Mouse (Mus musculus): Measurements from ENCODE around the gene Nsd1. TPM values are rescaled to one million over a fixed set of nuclear protein-coding genes. Genes with fewer than 3 reads are reported as not detected.
"Not testable (repeated sequence)": the region's sequence is repeated elsewhere in the genome, so short reads cannot be mapped to it uniquely, and the experiment has no call there.

Gene Nsd1
- total RNA-seq (2021): 100 to 1,000 TPM; 153 to 156 TPM
- long read RNA-seq, partial matches to known transcripts: 1 of 21 reads
- long read RNA-seq, other reads (novel, unspliced or antisense): 19 of 21 reads

DNA sequence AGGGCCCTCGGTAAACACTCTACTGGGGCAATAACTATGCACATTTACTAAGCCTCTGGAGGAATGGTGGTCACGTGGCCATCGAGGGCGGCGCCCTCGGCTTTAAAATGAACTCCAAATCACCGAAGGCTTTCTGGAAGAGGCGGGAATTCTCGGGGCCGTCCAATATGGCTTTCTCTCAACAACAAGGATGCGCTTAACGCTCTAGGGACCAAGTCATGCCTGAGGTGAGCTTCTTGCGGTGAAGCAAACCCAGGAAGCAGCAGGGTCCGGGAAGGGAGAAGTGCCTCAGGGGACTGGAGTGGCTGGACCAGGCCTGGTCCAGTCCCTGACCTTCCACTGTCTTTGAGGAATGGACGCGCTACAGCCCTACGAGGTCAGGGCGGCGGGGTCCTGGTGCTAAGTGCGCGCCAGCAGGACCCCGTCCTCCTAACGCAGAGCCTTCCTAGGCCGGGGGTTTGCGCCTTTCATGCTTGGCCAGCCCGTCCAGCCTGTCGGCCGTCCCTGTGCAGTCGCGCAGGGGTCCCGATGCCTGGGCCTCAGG, at the start of gene Nsd1:
Gene Nsd1 (plus strand): TSS at position 134 of the 544 bp plus-strand sequence.
- DNase-seq (ENCODE audit: low spot score in 2 of 2): peak in 1 of 2 experiments; percentile 23

DNA sequence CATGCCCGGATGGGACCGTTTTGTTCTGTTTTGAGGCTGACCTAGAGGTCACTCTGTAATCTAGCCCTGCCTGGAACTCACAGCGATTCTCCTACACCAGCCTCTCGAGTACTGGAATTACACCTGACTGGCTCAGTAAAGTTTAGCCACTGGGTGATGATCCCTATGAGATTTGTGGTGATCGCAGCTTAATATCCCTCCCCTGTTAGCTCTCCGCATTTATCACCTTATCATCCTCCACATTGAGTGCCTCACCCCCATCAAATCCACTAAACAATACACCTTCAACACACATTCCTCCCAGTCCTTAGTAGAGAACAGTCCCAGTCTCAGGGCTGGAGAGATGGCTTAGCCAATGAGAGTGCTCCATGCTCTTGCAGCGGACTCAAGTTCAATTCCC, 47.2 kb upstream of the Nsd1 start:
- DNase-seq (ENCODE audit: low spot score in 2 of 2): no peak

DNA sequence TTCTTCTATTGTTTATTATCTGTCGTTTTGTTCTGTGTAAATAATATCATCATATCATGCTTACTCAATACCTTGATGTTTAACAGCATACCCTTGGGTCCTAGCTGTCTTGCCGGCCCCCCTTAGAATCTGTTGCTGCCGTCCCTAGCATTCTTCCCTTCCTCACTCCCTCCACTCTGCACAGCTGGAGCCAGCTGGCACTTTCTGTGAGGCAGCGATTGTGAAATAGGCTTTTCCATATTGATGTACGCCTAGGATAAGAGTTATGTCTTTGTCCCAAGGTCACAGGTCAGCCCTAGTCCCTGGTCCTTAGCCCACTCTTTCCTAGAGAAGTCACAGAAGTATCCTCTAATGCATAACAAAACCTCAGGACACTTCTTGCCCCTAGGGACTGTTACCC, 46.0 kb upstream of the Nsd1 start:
- no peak for DNase-seq (ENCODE audit: low spot score in 2 of 2)

DNA sequence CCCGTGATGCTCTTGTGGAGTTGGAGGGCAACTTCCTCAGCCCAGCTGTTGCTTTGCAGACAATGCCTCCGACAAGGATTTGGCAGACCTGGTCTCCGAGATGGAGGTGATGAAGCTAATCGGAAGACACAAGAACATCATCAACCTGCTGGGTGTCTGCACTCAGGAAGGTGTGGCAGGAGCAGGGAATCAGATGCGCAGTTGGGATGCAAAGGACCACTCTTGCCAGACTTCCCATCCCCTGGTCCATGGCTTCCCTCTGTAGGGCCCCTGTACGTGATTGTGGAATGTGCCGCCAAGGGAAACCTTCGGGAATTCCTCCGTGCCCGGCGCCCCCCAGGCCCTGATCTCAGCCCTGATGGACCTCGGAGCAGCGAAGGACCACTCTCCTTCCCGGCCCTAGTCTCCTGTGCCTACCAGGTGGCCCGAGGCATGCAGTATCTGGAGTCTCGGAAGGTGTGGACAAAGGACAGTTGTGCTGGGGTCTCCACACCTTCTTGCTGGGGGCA, 43.7 kb upstream of the Nsd1 start:
- DNase-seq (ENCODE audit: low spot score in 2 of 2): no peak

DNA sequence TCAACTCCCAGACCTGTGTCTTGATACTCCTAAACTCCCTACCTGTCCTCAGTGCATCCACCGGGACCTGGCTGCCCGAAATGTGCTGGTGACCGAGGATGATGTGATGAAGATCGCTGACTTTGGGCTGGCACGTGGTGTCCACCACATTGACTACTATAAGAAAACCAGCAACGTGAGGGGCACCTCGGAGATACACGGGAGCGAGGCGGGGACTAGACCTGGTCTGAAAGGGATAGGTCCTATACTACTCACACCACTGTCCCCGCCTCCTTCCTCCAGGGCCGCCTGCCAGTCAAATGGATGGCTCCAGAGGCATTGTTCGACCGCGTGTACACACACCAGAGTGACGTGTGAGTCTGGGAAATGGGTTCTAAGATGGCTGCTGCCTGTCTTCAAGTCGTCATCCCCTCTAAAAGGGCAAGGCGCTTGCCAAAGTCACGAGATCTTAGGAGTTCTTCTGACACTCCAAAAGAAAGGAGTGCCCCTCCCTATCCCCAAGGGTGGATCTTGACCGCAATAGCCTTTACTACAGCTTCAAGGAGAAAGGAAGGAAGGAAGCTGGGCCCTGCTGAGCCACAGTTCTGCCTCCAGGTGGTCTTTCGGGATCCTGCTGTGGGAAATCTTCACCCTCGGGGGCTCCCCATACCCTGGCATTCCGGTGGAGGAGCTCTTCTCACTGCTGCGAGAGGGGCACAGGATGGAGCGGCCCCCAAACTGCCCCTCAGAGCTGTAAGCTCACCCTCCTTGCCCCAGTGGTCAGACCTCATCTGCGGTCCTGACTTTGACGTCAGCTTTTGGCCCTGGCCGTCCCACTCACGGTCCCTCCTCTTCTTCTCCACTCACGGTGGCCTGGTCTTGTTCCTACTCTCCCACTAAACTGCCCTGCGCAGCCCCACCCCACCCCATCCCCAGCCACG, 42.5 kb upstream of the Nsd1 start:
- DNase-seq (ENCODE audit: low spot score in 2 of 2): no peak

DNA sequence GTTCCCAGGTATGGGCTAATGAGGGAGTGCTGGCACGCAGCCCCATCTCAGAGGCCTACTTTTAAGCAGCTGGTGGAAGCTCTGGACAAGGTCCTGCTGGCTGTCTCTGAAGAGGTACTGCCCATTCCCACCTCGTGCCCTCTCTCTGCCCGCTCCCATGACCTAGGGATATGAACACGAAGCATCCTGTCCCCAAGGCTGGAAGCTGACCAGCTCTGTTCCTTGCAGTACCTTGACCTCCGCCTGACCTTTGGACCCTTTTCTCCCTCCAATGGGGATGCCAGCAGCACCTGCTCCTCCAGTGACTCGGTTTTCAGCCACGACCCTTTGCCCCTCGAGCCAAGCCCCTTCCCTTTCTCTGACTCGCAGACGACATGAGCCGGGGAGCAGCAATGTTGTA, 41.8 kb upstream of the Nsd1 start:
- no peak for DNase-seq (ENCODE audit: low spot score in 2 of 2)

DNA sequence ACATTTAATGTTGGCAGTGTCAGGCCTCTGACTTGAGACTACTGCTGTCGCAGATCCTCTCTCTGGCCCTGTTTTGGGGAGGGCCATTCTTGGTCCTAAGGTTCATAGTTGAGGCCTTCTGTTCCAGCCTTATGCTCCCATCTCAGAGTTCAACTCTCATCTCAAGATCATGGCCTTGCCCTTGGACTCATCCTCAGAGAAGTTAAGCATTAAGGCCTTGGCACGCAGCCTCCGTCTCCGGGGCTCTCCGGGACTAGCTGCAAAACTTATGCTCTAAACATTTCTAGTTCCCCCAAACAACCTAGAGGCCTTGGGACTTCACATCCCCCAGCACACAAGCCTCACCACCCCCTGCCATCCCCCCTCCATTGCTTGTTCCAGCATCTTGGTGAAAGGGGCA, 41.3 kb upstream of the Nsd1 start:
- no peak for DNase-seq (ENCODE audit: low spot score in 2 of 2)

DNA sequence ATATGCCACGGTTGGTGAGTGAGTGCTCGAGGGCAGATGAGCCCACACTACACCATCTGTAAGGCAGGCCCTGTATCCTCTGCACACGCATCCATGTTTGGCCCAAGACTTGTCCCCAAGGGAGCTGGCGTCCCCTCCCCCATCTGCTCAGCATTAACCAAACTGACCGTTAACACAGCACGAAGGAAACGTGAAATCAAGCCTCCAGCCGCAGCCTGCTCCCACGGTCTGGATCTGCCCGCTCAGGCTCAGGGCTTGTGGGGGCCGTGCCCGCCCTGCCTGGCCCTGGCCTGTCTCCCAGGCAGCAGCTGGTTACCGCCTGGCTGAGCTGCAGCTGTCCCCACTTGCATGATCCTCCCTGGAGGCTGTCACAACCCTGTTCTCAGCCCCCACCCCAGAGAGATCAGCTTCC, 40.6 kb upstream of the Nsd1 start:
- DNase-seq (ENCODE audit: low spot score in 2 of 2): peak; percentile 59 to 68

DNA sequence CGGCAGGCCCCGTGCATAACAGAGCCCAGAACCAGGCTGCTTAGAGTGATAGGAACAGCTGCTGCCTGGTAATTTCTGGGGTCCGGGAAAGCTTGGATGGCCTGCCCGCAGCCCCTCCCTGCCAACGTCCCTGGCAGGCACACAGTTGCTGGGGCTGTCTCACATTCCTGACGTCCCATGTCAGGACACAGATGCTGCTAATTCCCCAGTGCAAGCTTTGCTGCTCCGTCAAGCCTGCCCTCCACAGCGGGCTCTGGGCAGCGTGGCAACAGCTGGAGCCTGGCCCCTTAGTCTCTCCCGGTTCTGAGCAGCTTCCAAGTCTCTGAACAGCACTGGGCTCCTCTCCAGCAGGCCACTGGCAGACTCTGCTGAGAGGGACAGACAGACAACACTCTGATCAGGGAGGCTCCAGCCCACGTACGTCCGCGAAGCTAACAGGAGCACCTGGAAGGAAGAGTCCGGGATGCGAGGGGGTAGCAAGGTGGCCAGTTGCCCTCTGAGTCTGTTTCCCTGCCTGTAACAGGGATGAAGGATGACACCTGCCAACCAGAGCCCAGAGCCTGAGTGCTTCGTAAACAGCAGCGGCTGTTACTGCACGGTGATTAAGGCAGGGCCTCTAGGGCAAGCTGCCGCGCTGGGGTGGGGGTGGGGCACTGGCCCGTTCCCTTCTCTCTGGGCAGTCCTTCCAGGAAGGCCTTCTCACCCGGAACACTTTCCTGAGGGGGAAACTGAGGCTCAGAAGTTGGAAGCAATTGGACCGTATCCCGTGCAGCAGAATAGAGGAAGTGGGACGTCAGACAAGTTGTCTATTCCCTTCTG, 37.9 kb upstream of the Nsd1 start:
- peak; percentile 72 for DNase-seq (ENCODE audit: low spot score in 2 of 2)

DNA sequence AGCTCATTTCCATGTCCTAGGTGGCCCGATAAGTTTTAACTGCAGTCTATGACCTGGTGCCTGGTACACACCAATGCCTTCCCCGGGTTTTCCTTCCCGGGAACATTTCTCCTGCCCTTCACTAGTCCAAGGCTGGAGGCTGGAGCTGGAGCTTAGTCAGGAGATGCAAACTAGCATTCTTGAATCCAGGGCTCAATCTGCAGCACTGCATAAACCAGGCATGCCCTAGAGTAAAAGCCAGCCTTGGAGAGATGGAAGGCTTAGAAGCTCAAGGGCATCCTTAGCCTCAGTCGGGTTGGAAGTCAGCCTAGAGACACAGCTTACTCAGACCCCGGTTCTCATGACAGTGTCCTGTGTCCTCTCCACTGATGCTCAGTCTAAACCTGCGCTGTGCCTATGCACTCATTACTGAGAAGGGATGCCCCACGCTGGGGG, 37.2 kb upstream of the Nsd1 start:
- DNase-seq (ENCODE audit: low spot score in 2 of 2): no peak

DNA sequence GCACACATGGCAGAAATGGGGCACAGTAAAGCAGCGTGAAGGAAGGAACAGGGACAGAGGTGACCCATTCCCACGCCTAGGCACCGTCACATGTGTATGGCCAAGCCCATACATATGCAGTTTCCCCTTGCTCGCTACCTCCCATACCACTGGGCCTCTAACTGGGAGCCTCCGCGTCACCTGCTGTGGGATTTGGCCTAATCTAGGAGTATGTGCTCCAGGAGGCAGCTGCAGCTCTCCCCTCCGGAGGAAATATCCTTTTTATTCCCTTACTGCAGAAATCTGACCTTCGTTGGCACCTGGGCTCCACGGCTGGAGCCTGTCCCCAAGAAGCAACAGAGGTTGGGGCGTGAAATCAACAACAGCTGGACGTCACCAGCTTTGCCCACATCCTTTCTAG, 35.2 kb upstream of the Nsd1 start:
- DNase-seq (ENCODE audit: low spot score in 2 of 2): no peak

DNA sequence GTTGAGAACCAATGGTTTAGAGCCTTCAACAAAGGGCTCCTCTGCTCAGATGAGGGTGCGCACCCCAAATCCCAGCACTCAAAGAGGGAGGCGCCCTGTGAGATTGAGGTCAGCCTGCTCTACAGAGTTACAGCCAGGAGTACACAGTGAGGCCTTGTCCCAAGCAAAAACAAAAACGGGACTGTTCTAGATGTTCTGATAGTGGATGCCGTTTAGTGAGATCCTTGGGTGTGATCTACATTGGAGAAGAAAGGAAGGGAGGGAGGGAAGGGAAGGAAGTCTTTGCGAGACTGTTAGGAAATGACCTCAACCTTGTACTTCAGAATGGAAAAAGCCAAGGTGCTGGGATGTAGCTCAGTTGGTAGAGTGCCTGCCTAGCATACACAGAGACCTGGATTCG, 33.3 kb upstream of the Nsd1 start:
- DNase-seq (ENCODE audit: low spot score in 2 of 2): no peak

DNA sequence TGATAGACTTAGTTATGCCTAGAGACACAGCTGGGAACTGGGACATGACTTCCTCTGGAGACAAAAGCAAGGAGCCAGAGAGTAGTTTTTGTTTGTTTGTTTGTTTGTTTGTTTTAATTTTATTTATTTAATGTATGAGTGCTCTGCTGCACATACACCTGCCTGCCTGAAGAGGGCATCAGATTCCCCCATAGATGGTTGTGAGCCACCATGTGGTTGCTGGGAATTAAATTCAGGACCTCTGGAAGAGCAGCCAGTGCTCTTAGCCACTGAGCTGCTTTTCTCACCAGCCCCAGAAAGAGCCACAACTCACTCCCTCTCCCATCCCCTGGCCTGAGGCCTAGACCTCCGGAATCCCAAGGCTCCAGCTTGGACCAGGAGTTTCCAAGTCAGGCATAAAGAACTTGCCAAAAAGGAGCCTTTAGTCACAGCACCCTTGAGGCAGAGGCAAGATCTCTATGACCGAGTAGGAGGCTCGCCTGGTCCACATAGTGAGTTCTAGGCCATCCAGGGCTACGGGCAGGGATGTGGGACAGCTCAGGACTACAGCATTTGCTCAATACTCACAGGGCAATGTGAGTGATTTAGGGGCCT, 31.6 kb upstream of the Nsd1 start:
- no peak for DNase-seq (ENCODE audit: low spot score in 2 of 2)

DNA sequence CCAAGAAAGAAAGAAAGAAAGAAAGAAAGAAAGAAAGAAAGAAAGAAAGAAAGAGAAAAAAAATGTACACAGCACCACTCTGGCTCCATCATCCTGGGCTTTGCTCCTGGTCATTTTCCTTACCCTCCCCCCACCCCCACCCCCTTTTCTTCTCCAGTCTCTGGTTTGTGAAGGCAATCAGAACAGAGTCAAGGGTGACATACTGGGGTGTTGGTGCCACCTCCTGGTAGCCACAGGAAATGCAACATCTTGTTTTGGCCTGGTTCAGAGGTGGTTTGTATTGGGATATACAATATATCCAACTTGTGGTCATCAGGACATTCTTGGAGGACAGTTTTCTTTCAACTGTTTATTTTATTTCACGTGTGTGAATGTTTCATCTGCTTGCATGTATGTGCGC, 31.0 kb upstream of the Nsd1 start:
- DNase-seq (ENCODE audit: low spot score in 2 of 2): peak; percentile 83 to 85

DNA sequence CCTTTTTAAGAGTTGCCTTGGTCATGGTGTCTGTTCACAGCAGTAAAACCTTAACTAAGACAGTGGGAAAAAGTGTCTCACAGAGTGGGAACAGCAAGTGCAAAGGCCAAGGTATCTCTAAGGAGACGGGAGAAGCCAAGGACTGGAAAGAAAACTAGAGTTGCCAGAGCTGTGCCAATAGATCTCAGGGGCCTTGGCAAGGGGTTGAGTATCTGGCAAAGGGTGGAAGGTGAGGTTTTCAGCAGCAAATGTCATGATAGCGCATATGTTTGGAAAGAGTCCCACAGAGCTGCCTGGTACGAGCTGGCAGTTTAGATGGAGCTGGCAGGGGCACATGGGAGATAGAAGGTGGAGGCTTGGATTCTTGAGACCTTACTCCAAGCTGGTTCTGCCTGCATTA, 30.0 kb upstream of the Nsd1 start:
- no peak for DNase-seq (ENCODE audit: low spot score in 2 of 2)

DNA sequence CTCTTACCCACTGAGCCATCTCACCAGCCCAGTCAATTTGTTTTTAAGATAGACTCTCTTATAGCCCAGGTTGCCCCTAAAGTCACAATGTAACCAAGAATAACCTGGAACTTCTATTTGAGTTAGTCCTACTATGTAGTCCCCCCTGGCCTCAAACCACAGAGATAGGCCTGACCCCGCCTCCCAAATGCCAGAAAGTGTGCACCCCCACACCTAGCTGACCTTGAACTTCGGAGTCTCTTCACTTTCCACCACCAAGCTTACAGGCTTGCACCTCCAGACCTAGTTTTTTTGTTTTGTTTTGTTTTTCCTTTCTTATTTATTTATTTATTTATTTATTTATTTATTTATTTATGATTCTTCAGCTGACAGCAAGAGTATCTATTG, 27.8 kb upstream of the Nsd1 start:
- DNase-seq (ENCODE audit: low spot score in 2 of 2): no peak

DNA sequence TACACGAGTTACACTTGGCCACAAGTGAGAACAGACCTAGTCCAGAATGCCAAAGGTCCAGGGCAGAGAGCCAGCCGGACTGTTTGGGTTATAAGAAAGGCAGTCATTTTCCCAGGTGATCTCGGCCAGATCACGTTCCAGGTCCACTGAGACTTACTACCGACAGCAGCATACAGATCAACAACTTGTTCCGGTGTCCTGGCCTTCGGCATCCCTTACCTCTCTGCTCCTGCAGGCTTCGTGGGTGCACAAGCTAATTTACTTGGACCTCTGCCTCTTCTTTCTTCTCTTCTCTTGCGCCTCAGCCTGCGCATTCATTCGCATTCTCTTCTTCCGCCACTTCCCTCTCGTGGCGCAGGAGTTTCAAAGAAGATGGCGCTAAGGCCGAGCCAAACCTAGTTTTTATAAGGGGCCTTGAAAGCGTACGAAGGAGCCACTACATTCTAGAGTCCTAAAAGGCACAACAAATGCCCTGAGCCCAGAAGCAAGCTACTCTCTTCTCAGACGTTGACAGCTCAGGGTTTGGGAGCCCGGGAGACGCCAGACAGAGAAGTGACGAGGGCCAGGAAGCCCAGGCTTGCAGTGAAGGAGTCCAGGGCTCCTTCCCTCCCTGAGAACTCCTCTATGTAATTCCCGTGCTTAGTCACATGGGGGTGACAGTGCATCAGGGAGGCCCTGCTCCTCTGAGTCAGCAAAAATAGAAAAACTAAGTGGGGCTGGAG, 27.2 kb upstream of the Nsd1 start:
- peak; percentile 57 to 67 for DNase-seq (ENCODE audit: low spot score in 2 of 2)

DNA sequence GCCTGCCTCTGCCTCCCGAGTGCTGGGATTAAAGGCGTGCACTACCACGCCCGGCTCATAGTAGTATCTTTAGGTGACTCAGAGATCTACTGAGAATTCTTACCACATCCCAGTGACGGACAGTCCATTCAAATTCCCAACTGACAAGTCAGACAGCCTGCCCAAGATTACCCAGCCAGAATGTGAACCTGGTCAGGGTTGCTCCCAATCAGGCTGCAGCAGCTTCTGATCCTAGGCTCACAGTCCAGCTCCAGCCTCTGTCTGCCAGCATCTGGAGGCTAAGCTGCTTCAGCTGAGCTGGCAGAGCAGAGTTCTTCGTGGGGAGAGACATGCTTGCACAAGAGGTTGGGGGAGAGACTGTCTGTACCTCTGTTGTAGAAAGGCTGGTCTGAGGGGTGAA, 26.2 kb upstream of the Nsd1 start:
- no peak for DNase-seq (ENCODE audit: low spot score in 2 of 2)

DNA sequence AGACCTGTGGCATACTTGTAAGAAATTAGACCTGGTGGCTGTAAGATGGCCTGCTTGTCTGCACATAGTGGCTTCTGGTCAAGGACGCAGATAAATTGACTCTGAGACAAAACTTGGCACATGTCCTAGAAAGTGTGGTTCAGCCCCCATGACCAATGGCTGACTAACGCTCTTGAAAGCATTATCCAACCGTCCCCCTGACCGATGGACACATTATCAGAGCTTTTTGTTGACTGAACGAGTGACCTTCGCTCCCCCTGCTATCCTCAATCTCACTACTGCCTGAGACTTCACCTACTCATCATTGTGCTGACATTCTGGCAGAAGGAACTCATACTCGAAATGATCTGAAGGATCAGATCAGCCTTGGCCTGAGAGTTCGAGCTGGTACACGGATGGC, 22.5 kb upstream of the Nsd1 start:
- not testable (repeated sequence) for DNase-seq (ENCODE audit: low spot score in 2 of 2)

DNA sequence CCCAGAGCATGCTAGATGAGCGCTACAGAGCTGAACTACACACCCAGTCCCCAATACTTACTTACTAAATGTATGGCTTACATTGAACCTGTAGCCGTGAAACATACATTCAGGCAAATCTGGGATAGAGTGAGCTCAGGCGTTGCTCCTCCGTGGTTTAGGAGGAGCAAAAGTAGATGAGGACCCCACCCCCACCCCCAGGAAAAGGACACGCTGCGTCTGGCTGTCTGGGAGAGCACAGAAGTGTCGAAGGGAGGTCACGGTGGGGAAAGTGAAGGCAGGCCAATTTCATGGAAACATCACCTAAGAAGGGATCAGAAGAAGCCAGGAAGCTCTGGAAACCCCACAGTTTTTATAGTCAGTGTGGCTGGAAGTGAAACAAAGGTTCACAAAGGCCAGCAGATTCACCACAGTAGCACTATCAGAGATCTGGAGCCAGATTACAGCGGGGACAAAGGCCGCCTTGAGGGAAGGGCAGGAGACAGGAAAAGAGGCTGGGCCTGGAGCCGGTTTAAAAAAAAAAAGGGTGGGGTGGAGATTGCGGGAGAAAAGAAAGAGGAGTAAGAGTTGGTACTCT, 20.0 kb upstream of the Nsd1 start:
- no peak for DNase-seq (ENCODE audit: low spot score in 2 of 2)
